In genomic region chr11:96774536-96774935, GRCm38 (mm10) we compare ENCODE assay signal across 14 mouse cellular contexts. TPM values are rescaled to one million over a fixed set of nuclear protein-coding genes. Genes with fewer than 3 reads are reported as not detected.
A peak's percentile ranks its signal among the peaks of the same experiment; 100 is the strongest.
DNase-seq lines count a peak whose midpoint lies in the region; ATAC-seq lines count a peak whose summit lies in the region.
"Had no signal": no experiment of that assay in that cellular context is flagged by ENCODE, and none has a peak within 500 bp of the region (broad histone marks: within the 10 kb centered on the region; RNA-seq: fewer than 3 reads in every experiment).

No protein-coding gene starts in this region.

- no peaks in the 10 kb centered on the region for H3K9me3 ChIP-seq in kidney, embryonic 14.5 days (ENCODE audit: control insufficient read depth, low read length)
- no peaks in the 10 kb centered on the region for H3K9me3 ChIP-seq in neural tube, embryonic 12.5 days
- no peaks in the 10 kb centered on the region for H3K9me3 ChIP-seq in neural tube, embryonic 15.5 days (replicated peaks)
- H3K9me3 ChIP-seq: limb, embryonic 12.5 days; stomach, embryonic 15.5 days had no signal

- no peak overlapping the region for H3K4me2 ChIP-seq in kidney, embryonic 14.5 days (replicated peaks; ENCODE audit: low read depth, low read length)
- peak overlapping the region; percentile 74 for H3K4me2 ChIP-seq in neural tube, embryonic 12.5 days (replicated peaks)
- peak overlapping the region; percentile 78 for H3K4me2 ChIP-seq in neural tube, embryonic 15.5 days
- H3K4me2 ChIP-seq: limb, embryonic 12.5 days; stomach, embryonic 15.5 days had no signal

- no peak for ATAC-seq in kidney, embryonic 14.5 days (ENCODE audit: low FRiP score, low TSS enrichment)
- ATAC-seq in neural tube, embryonic 12.5 days (ENCODE audit: low FRiP score, low read depth): no peak
- ATAC-seq in neural tube, embryonic 15.5 days (ENCODE audit: low FRiP score): no peak

- peaks cover 34% of the 10 kb centered on the region for H3K36me3 ChIP-seq in kidney, embryonic 14.5 days (ENCODE audit: control insufficient read depth, insufficient read depth, low read length)
- peaks cover 41% of the 10 kb centered on the region for H3K36me3 ChIP-seq in neural tube, embryonic 12.5 days
- peaks cover 38% of the 10 kb centered on the region for H3K36me3 ChIP-seq in neural tube, embryonic 15.5 days

- WGBS in kidney, embryonic 14.5 days: 91% methylated on average over 3 of the region's 3 CpGs
- WGBS in neural tube, embryonic 12.5 days: 84% methylated on average over 3 of the region's 3 CpGs
- 63% methylated on average over 3 of the region's 3 CpGs for WGBS in neural tube, embryonic 15.5 days

- no peak overlapping the region for H3K4me3 ChIP-seq in kidney, embryonic 14.5 days (ENCODE audit: low read length)
- H3K4me3 ChIP-seq in neural tube, embryonic 12.5 days: no peak overlapping the region
- H3K4me3 ChIP-seq in neural tube, embryonic 15.5 days (replicated peaks): peak overlapping the region; percentile 71
- H3K4me3 ChIP-seq: limb, embryonic 12.5 days; myocyte; stomach, embryonic 15.5 days had no signal

- H3K9ac ChIP-seq in kidney, embryonic 14.5 days (ENCODE audit: low read depth, low read length): 0 out of 2 replicates have a peak overlapping the region, but pooled peaks have one; percentile 28
- H3K9ac ChIP-seq in neural tube, embryonic 12.5 days: no peak overlapping the region
- H3K9ac ChIP-seq in neural tube, embryonic 15.5 days (replicated peaks): 0 out of 2 replicates have a peak overlapping the region, but pooled peaks have one; percentile 3
- H3K9ac ChIP-seq: limb, embryonic 12.5 days; stomach, embryonic 15.5 days had no signal

- peaks cover 13% of the 10 kb centered on the region for H3K4me1 ChIP-seq in kidney, embryonic 14.5 days (ENCODE audit: control insufficient read depth, insufficient read depth, low read length)
- H3K4me1 ChIP-seq in neural tube, embryonic 12.5 days: peaks cover 24% of the 10 kb centered on the region
- peaks cover 56% of the 10 kb centered on the region for H3K4me1 ChIP-seq in neural tube, embryonic 15.5 days

- H3K27me3 ChIP-seq in kidney, embryonic 14.5 days (ENCODE audit: control insufficient read depth, insufficient read depth, low read length): no peaks in the 10 kb centered on the region
- H3K27me3 ChIP-seq in neural tube, embryonic 12.5 days (replicated peaks): no peaks in the 10 kb centered on the region
- H3K27me3 ChIP-seq in neural tube, embryonic 15.5 days (replicated peaks): no peaks in the 10 kb centered on the region
- H3K27me3 ChIP-seq: limb, embryonic 12.5 days; stomach, embryonic 15.5 days had no signal

- DNase-seq in kidney, postnatal 14 days: no peak
- DNase-seq in neural tube, embryonic 10.5 days (ENCODE audit: extremely low spot score, low spot score): no peak
- peak; percentile 12 for DNase-seq in MN1 (ENCODE audit: low spot score)
- no peak for DNase-seq in right cerebral cortex, postnatal 25 days
- no peak for DNase-seq in left cerebral cortex, postnatal 36 days (ENCODE audit: low spot score in 2 of 2)
- DNase-seq: cerebellum, postnatal 14 days; heart, postnatal 4 days; right cerebral cortex, adult 18-20 months had no signal

- H3K27ac ChIP-seq in kidney, embryonic 14.5 days (ENCODE audit: low read depth, low read length): no peak overlapping the region
- H3K27ac ChIP-seq in neural tube, embryonic 12.5 days: no peak overlapping the region
- peak overlapping the region; percentile 90 for H3K27ac ChIP-seq in neural tube, embryonic 15.5 days (replicated peaks)
- H3K27ac ChIP-seq: limb, embryonic 12.5 days; stomach, embryonic 15.5 days had no signal

- intact Hi-C loops in left cerebral cortex, postnatal 36 days (cut with DNase I): no loop called here

RNA-seq across cellular contexts. Expression of gene Snx11, which starts 2.8 kb away (rescaled TPM):
- polyA plus RNA-seq in kidney, embryonic 14.5 days (2014; fragmentation: Nextera tagmentation; extraction: Ambion mirVana): 8.6 and 10.2 TPM in 2 replicates
- polyA plus RNA-seq in neural tube, embryonic 12.5 days (2016; fragmentation: Nextera tagmentation; extraction: Ambion mirVana): 57.0 and 58.4 TPM in 2 replicates
- polyA plus RNA-seq in neural tube, embryonic 15.5 days (2015; fragmentation: Nextera tagmentation; extraction: Ambion mirVana): 70.4 and 81.7 TPM in 2 replicates
- total RNA-seq in left cerebral cortex, postnatal 36 days (2021): 10 to 100 TPM; 40.4 to 49.0 TPM

RNA-seq across cellular contexts. Expression of gene Cbx1, which starts 14.4 kb away (rescaled TPM):
- polyA plus RNA-seq in kidney, embryonic 14.5 days (2014; fragmentation: Nextera tagmentation; extraction: Ambion mirVana): 137 and 181 TPM in 2 replicates
- polyA plus RNA-seq in neural tube, embryonic 12.5 days (2016; fragmentation: Nextera tagmentation; extraction: Ambion mirVana): 125 and 143 TPM in 2 replicates
- polyA plus RNA-seq in neural tube, embryonic 15.5 days (2015; fragmentation: Nextera tagmentation; extraction: Ambion mirVana): 60.9 and 69.5 TPM in 2 replicates
- 10 to 100 TPM; 40.8 to 46.9 TPM for total RNA-seq in left cerebral cortex, postnatal 36 days (2021)

RNA-seq across cellular contexts. Expression of gene Nfe2l1, which starts 55.2 kb away (rescaled TPM):
- polyA plus RNA-seq in kidney, embryonic 14.5 days (2014; fragmentation: Nextera tagmentation; extraction: Ambion mirVana): 37.3 and 43.2 TPM in 2 replicates
- 75.5 and 79.5 TPM in 2 replicates for polyA plus RNA-seq in neural tube, embryonic 12.5 days (2016; fragmentation: Nextera tagmentation; extraction: Ambion mirVana)
- 71.8 and 78.2 TPM in 2 replicates for polyA plus RNA-seq in neural tube, embryonic 15.5 days (2015; fragmentation: Nextera tagmentation; extraction: Ambion mirVana)
- total RNA-seq in left cerebral cortex, postnatal 36 days (2021): 100 to 1,000 TPM; 262 to 282 TPM
